Mouse (Mus musculus) testis, postnatal 10 days (tissue): ENCODE data around the gene Rab3gap1.
"Not testable (repeated sequence)": the region's sequence is repeated elsewhere in the genome, so short reads cannot be mapped to it uniquely, and the experiment has no call there.

ENCODE experiments used
- DNase-seq: peaks from one replicate; pipeline ENCODE4 v3.0.0; 2021; ENCODE audit warnings: low spot score

Gene Rab3gap1

DNA sequence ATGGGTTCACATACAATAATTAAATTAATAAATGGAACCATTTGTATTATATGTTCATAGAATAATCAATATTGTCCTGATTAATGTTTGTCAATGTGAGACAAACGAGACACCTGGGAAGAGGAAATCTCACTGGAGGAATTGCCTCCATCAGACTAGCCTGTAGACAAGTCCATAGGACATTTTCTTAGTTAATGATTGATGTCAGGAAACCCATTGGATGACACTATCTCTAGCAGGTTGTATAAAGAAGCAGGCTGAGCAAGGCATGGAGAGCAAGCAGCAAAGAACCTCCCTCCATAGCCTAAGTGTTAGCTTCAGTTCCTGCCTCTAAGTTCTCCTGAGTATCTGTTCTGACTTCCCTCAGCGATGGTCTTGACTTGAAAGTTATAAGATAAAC, 64.8 kb downstream of the Rab3gap1 start:
- DNase-seq: no peak

- DNase-seq: no peak
These were observed 65.7 kb downstream of the Rab3gap1 start for GRCm38 (mm10) chr1:127934322-127934721.

- no peak for DNase-seq
These were observed 68.7 kb downstream of the Rab3gap1 start for GRCm38 (mm10) chr1:127937277-127937676.

DNA sequence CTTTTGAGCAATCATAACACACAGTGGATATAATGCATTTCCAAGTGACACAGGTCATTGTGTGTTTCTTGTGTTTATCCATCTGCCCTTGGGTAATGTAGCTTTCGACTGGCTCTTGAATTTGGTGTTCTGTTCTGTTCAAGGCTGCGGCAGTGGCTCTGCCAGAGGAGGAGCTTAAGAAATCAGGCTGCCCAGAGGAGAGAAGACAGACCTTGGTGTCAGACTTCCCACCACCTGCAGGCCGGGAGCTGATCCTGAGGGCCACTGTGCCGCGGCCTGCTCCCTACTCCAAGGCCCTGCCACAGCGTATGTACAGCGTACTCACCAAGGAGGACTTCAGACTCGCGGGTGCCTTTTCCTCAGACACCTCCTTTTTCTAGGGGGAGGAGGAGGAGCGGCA, 73.7 kb downstream of the Rab3gap1 start:
- no peak for DNase-seq

DNA sequence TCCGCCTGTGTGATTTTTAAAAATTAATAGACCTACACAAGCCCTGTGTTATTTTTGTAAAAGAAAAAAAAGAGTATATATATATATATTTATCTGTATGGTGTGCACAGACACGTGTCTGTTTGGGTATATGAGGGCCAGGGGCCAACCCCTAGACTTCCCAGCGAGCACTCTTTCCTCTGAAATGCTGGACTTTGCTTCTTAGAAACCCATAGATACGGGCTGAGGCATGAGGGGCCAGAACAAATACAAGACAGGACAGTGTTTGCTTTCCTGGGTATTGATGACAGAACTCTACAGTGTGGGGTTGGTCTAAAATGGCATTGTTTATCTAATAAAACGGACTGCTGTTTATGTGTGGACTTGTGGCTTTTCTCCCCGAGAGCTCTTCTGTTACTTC, 74.9 kb downstream of the Rab3gap1 start:
- DNase-seq: no peak

DNA sequence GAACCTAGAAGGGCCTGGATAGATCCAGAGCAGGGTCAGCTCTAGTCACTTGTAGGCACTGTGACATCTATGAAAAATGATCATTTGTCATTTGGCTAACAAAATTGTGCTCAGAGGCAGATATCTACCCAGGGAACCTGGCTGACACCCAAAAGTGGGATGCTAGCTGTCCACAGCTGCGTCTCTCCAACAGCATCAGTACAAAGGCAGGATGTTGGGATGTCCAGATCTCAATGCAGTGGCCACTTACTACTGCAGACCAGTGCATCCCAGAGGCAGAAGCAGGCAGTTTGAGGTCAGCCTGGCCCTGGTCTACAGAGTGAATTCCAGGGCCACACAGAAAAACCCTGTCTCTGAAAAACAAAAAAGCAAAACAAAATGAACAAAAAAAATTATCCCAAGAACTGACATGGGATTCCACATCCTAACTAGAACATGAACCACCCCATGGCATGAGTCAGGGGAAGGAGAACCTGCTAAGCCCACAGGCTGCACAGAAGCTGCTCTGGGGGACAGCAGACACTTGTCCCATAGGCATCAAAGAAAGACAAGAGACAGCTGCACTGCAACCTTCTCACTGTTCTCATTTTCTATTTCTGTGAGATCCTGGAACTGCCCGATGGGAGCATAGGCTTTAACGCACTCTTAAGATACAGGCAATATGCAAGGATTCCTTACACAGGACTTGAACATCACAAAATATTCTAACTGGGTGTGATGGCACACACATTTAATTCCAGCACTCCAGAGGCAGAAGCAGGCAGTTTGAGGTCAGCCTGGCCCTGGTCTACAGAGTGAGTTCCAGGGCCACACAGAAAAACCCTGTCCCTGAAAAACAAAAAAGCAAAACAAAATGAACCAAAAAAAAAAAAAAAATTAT, 77.4 kb downstream of the Rab3gap1 start:
- no peak for DNase-seq

DNA sequence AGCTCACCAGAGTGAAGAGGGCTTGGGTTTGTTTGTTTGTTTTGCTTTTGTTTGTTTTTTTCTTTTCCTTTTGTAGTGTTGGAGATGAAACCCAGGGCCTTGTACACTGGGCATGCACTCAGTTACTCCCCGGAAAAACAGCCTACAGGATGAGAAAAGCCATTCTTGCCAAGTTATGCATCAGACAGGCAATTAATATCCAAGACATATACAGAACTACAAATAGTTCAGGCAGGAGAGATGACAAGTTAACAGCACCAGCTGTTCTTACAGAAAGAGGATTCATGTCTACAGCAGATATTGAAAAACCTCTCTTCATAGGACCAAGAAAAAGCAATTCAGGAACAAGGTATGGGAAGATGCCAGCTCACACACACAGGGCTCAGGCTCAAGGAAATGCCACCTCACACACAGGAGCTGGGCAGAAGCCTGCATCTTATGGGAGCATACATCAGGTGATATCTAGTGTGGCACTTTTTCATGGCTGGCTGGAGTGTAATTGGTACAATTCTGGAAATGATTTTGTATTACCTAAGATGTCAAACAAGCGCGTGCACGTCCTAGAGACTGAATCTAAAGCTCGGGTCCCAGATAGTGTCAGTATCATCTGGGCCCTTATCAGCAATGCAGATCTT, 78.2 kb downstream of the Rab3gap1 start:
- no peak for DNase-seq

DNA sequence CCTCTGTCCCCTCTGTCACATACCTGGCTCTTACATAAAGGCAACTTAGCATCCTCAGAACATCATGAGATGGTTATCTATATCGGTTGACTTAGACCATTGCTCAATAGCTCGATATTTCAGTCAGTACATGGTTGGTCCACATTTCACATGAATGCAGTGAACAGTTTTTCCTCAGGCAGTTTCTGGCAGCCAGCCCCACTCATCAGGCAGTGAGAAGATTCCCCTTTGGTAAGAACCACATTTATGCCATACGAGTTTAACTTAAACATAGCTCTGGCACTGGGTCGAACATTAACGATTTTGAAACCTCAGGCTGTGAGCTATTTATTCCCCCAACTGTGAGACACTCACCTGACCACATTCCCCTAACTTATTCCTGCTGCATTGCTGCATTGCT, 80.2 kb downstream of the Rab3gap1 start:
- no peak for DNase-seq

DNA sequence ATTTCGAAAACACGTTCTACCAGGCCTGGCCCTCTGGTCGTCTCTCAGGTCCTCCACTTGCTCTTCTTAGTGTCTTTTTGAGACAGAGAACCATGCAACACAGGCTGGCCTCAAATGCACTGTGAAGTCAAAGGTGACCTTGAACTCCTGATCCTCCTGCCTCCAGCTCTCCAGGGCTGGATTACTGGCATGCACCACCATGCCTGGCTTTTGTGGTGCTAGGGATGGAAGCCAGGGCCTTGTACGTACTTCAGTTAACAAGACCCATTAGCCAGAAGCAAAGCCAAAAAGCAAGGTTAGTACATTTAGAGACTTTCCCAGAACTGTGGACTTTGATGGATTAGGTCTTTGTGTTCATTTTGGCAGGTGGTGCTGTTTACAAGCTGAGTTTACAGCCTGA, 83.7 kb downstream of the Rab3gap1 start:
- no peak for DNase-seq

GRCm38 (mm10) chr1:127954198-127954597, 85.6 kb downstream of the Rab3gap1 start:
- not testable (repeated sequence) for DNase-seq

GRCm38 (mm10) chr1:127954800-127955199, 86.2 kb downstream of the Rab3gap1 start:
- DNase-seq: no peak

GRCm38 (mm10) chr1:127956524-127956923, 88.0 kb downstream of the Rab3gap1 start:
- DNase-seq: no peak

- DNase-seq: no peak
These were observed 90.2 kb downstream of the Rab3gap1 start for GRCm38 (mm10) chr1:127958801-127959200.

- DNase-seq: no peak
These were observed 90.7 kb downstream of the Rab3gap1 start for GRCm38 (mm10) chr1:127959312-127959718.

DNA sequence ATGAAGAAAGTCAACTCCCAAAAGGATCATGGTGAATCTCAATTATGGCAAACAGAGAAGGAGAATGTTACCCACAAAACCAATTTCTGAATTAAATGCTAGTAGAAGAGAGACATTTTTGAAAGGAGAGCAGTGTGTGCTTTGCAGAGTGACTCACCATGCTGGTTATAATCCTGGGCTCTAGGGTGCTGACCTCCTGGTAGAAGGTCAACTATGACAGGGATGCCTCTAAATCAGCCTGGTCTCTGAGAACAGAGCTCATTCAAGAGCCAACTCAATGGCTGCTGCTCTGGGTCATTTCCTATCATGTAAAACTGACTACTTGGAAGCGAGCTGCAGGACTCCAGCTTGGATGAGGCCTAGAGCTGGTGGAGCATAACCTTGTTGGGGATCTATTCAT, 92.6 kb downstream of the Rab3gap1 start:
- no peak for DNase-seq

- no peak for DNase-seq
These were observed 94.8 kb downstream of the Rab3gap1 start for GRCm38 (mm10) chr1:127963326-127963725.

- DNase-seq: no peak
These were observed 102.3 kb downstream of the Rab3gap1 start for GRCm38 (mm10) chr1:127970870-127971269.

DNA sequence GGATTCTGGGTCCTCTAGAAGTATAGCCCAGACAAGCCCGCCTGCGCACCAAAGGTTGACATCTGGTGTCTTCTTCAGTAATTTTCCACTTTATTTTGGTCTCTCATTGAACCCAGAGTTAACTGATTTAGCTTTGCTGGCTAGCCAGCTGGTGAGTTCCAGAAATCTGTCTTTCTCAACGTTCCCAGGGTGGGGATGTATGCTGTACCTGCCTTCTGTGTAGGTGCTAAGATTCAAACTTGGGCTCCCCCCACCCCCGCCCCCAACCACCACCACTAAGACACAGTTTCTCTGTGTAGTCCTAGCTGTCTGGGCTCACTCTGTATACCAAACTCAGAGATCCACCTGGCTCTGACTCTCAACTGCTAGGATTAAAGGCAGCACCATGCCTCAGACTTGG, 105.5 kb downstream of the Rab3gap1 start:
- DNase-seq: no peak

DNA sequence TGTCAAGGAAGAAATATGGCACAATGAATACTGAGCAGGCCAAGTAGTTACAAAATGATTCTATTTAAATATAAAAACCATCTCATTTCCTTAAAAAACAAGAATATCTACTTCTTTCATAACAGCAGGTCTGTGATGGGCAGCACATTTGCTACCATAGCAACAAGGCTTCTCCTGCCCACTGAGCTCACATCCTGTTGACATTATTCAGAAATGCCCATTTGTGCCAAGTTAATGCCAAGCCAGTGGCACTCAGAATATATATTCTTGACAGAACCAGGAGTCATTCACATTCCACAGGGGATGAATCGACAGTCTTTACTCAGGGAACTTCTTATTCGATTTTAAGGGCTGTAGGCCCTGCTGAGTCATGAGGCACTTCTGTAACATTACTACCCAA, 107.1 kb downstream of the Rab3gap1 start:
- no peak for DNase-seq

DNA sequence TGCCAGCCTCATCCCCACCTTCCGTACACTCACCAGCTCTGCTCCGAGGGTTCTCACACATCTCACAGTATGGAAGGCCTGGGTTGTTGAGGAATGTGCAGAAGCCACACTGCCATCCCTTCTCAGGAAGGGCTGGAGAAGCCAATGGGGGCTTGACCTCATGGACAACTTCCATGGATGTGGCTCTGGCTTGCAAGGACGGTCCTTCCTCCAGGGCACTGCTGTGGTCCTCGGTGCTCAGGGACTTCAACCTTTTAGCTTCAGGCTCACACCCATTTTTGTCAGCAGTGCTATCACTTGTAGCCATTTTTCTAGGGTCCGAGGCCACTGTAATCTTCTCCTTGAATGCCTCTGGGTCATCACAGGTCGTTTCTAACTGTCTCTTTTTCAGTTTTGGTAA, 107.5 kb downstream of the Rab3gap1 start:
- no peak for DNase-seq

- no peak for DNase-seq
These were observed 109.6 kb downstream of the Rab3gap1 start for GRCm38 (mm10) chr1:127978125-127978524.

DNA sequence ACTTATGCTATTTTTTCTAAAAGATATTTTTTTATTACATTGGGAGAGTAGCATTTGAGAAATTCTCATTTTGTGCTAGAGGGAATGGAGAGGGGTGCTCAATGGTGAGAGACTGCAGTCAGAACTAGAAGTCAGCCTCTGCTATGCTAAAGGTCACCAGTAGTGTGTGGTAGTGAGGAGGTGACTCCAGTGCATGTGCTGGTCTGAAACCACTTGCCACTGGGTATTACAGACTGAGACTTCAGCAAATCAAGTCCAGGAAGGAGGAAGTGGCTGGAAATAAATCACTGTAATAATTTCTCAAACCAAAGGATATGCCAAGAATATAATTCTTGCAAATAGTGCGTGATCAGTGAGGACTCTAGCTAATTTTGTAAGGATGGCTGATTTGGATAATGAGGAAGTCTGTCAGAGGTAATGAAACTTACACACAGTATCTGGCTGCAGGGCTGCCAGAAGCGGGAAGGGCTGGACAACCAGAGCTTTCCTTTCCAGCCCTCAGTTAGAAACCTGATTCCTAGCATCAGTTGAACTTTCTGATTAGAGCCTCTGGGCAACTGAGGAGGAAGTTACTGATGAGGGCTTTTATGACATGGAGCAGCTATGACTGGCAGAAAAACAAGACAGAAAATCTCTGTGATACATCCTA, 112.5 kb downstream of the Rab3gap1 start:
- no peak for DNase-seq

DNA sequence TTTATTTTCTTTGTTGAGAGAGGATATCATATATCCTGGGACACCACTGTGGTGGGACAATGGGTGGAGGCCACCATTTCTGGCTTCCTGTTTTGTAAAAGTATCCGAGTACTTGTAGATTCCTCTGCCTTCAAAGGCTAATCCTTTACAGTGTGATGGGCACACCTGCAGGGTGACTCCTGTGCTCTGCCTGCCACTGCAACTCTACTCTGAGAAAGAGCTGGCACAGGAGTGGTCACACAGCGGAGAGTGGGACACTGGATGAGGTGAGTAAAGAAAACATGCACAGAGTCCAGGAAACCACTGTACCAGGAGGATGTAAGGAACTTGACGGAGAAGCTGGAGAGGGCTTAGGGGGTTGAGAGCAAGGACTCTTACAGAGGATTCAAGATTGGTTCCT, 113.7 kb downstream of the Rab3gap1 start:
- no peak for DNase-seq
